ENCODE assay signal across 9 mouse cellular contexts in the genomic region with DNA sequence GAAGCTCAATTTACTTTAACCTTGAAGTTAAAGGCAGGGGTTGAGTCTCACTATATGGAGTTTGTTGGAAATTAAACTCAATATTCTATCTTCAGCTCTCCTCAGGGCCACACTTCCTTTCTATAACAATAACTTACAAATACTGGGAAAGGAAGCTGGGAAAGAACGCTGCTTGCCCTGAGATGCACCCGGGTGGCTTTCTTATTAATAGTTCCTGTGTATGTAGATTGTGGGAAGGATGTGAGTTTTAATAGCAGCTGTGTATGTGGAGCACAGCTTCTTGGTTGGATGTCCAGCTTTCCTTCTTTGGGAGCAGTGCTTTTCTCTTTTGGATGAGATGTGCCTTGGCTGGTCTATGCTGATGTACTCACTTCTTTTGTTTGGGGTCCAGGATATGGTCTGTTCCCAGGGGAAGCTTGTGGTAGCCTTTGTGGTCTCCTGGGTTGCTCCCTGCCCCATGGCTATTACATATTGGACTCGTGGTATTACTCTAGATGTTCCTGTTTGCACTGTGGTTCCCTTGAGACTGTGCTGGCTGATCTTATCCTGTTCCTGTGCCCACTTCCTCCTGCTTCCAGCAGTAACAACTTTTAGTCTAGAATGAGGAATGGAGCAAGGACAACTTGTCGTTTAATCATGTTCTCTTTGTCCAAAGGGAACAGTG.
DNase-seq lines count a peak whose midpoint lies in the region; ATAC-seq and TF ChIP-seq lines count a peak whose summit lies in the region.
"Had no signal": no experiment of that assay in that cellular context is flagged by ENCODE, and none has a peak within 500 bp of the region (broad histone marks: within the 10 kb centered on the region; RNA-seq: fewer than 3 reads in every experiment).

No protein-coding gene starts in this region.

- no peak for TF ChIP-seq CTCF in heart, postnatal 0 days (IDR thresholded peaks at IDR 0.05; ENCODE audit: low read depth)

- peak; percentile 30; the same call in 1 of the 2 replicates for ATAC-seq in heart, postnatal 0 days (ENCODE audit: insufficient read depth, low read depth)
- no peak for ATAC-seq in lung, embryonic 15.5 days (ENCODE audit: borderline replicate concordance, extremely low read depth, low FRiP score, low TSS enrichment)
- no peak for ATAC-seq in forebrain, embryonic 11.5 days (replicated peaks; ENCODE audit: low FRiP score)

- H3K27ac ChIP-seq in heart, postnatal 0 days (ENCODE audit: low read depth): peak overlapping the region; percentile 78
- H3K27ac ChIP-seq in lung, embryonic 15.5 days: peak overlapping the region; percentile 16; the same call in 1 of the 2 replicates
- no peak overlapping the region for H3K27ac ChIP-seq in forebrain, embryonic 11.5 days (ENCODE audit: low read depth, low read length)

- WGBS in heart, postnatal 0 days: 48% methylated on average over 4 of the region's 4 CpGs
- 70% methylated on average over 4 of the region's 4 CpGs for whole genome bisulfite sequencing in lung, embryonic 15.5 days
- WGBS in forebrain, embryonic 11.5 days: 90% methylated on average over 4 of the region's 4 CpGs

- 0 out of 2 replicates have a peak, but pooled peaks cover 4% of the 10 kb centered on the region for H3K36me3 ChIP-seq in heart, postnatal 0 days (replicated peaks; ENCODE audit: control insufficient read depth, insufficient read depth, low read length)
- no peaks in the 10 kb centered on the region for H3K36me3 ChIP-seq in lung, embryonic 15.5 days
- no peaks in the 10 kb centered on the region for H3K36me3 ChIP-seq in forebrain, embryonic 11.5 days (ENCODE audit: control insufficient read depth, insufficient read depth, low read length)

- H3K9ac ChIP-seq in heart, postnatal 0 days (replicated peaks; ENCODE audit: low read depth, low read length): no peak overlapping the region
- no peak overlapping the region for H3K9ac ChIP-seq in lung, embryonic 15.5 days
- H3K9ac ChIP-seq in forebrain, embryonic 11.5 days (ENCODE audit: low read length): no peak overlapping the region

- H3K27me3 ChIP-seq in heart, postnatal 0 days (ENCODE audit: control insufficient read depth, insufficient read depth, low read length): no peaks in the 10 kb centered on the region
- H3K27me3 ChIP-seq in lung, embryonic 15.5 days: no peaks in the 10 kb centered on the region
- no peaks in the 10 kb centered on the region for H3K27me3 ChIP-seq in forebrain, embryonic 11.5 days (ENCODE audit: control insufficient read depth, insufficient read depth, low read length)

- peak; percentile 34 for DNase-seq in adrenal gland, adult 2 months
- DNase-seq in adrenal gland, adult 18-20 months (ENCODE audit: low spot score in 2 of 2): no peak
- peak; percentile 59 for DNase-seq in NIH3T3 (ENCODE audit: low read depth)
- peak; percentile 14 for DNase-seq in heart, postnatal 0 days (ENCODE audit: low spot score)
- DNase-seq in embryo, embryonic 10.5 days (ENCODE audit: low spot score): no peak
- DNase-seq in right cerebral cortex, adult 18-20 months: no peak
- no peak for DNase-seq in forebrain, embryonic 11.5 days (ENCODE audit: low spot score)
- DNase-seq: left cerebral cortex, postnatal 4 days had no signal

- H3K9me3 ChIP-seq in heart, postnatal 0 days (replicated peaks; ENCODE audit: control insufficient read depth, low read length): no peaks in the 10 kb centered on the region
- no peaks in the 10 kb centered on the region for H3K9me3 ChIP-seq in lung, embryonic 15.5 days
- no peaks in the 10 kb centered on the region for H3K9me3 ChIP-seq in forebrain, embryonic 11.5 days (ENCODE audit: control insufficient read depth, low read length)

- peaks cover 16% of the 10 kb centered on the region; the same call in 1 of the 2 replicates for H3K4me1 ChIP-seq in heart, postnatal 0 days (ENCODE audit: control insufficient read depth, insufficient read depth)
- no peaks in the 10 kb centered on the region for H3K4me1 ChIP-seq in lung, embryonic 15.5 days
- H3K4me1 ChIP-seq in forebrain, embryonic 11.5 days (replicated peaks; ENCODE audit: control insufficient read depth, insufficient read depth, low read length): no peaks in the 10 kb centered on the region

- H3K4me3 ChIP-seq in heart, postnatal 0 days (ENCODE audit: low read depth, low read length): no peak overlapping the region
- no peak overlapping the region for H3K4me3 ChIP-seq in lung, embryonic 15.5 days
- no peak overlapping the region for H3K4me3 ChIP-seq in forebrain, embryonic 11.5 days (ENCODE audit: low read depth, low read length)

- TF ChIP-seq EP300 in heart, postnatal 0 days (IDR thresholded peaks at IDR 0.05; ENCODE audit: low read depth): no peak

- H3K4me2 ChIP-seq in heart, postnatal 0 days (ENCODE audit: low read depth, low read length): no peak overlapping the region
- H3K4me2 ChIP-seq in lung, embryonic 15.5 days: no peak overlapping the region
- no peak overlapping the region for H3K4me2 ChIP-seq in forebrain, embryonic 11.5 days (ENCODE audit: low read depth, low read length, severe bottlenecking)

Comparison
In these comparisons a context has a peak if more than half of its experiments do, and no peak if none do; other contexts are left out.
1. DNase-seq: peak in adrenal gland, adult 2 months (single experiment), NIH3T3 (single experiment) and heart, postnatal 0 days (single experiment); none in adrenal gland, adult 18-20 months (0 of 2), embryo, embryonic 10.5 days (single experiment), right cerebral cortex, adult 18-20 months (single experiment) and forebrain, embryonic 11.5 days (single experiment).